In genomic region chr19:43762410-43762809, GRCm38 (mm10) we compare ENCODE assay signal across 33 mouse cellular contexts. TPM values are rescaled to one million over a fixed set of nuclear protein-coding genes. Genes with fewer than 3 reads are reported as not detected.
"Had no signal": no experiment of that assay in that cellular context is flagged by ENCODE, and none has a peak within 500 bp of the region (broad histone marks: within the 10 kb centered on the region; RNA-seq: fewer than 3 reads in every experiment).

No protein-coding gene starts in this region.

- H3K4me3 ChIP-seq: limb, embryonic 10.5 days; limb, embryonic 12.5 days; limb, embryonic 13.5 days; limb, embryonic 15.5 days; liver, embryonic 12.5 days; liver, embryonic 13.5 days; liver, embryonic 15.5 days; lung, embryonic 15.5 days; megakaryocyte, embryonic 14.5 days; midbrain, embryonic 10.5 days; midbrain, embryonic 12.5 days; midbrain, embryonic 13.5 days; midbrain, embryonic 15.5 days; myocyte; neural tube, embryonic 12.5 days had no signal

- H3K27ac ChIP-seq: limb, embryonic 10.5 days; limb, embryonic 12.5 days; limb, embryonic 13.5 days; limb, embryonic 15.5 days; liver, embryonic 12.5 days; liver, embryonic 13.5 days; liver, embryonic 14.5 days; liver, embryonic 15.5 days; lung, embryonic 15.5 days; macrophage; midbrain, embryonic 10.5 days; midbrain, embryonic 12.5 days; midbrain, embryonic 13.5 days; midbrain, embryonic 15.5 days; neural tube, embryonic 12.5 days had no signal

- H3K9me3 ChIP-seq: limb, embryonic 10.5 days; limb, embryonic 12.5 days; limb, embryonic 13.5 days; limb, embryonic 15.5 days; liver, embryonic 12.5 days; liver, embryonic 13.5 days; liver, embryonic 15.5 days; lung, embryonic 15.5 days; megakaryocyte, embryonic 14.5 days; midbrain, embryonic 10.5 days; midbrain, embryonic 12.5 days; midbrain, embryonic 13.5 days; midbrain, embryonic 15.5 days; neural tube, embryonic 12.5 days had no signal

- H3K9ac ChIP-seq: limb, embryonic 12.5 days; limb, embryonic 13.5 days; limb, embryonic 15.5 days; liver, embryonic 12.5 days; liver, embryonic 13.5 days; liver, embryonic 14.5 days; liver, embryonic 15.5 days; liver, postnatal 0 days; lung, embryonic 14.5 days; lung, embryonic 15.5 days; midbrain, embryonic 12.5 days; midbrain, embryonic 13.5 days; midbrain, embryonic 15.5 days; neural tube, embryonic 12.5 days had no signal

- H3K4me1 ChIP-seq: limb, embryonic 10.5 days; limb, embryonic 12.5 days; limb, embryonic 13.5 days; limb, embryonic 15.5 days; liver, embryonic 12.5 days; liver, embryonic 13.5 days; lung, embryonic 15.5 days; midbrain, embryonic 10.5 days; midbrain, embryonic 12.5 days; midbrain, embryonic 13.5 days; midbrain, embryonic 15.5 days; neural tube, embryonic 12.5 days had no signal

- DNase-seq: left cerebral cortex, postnatal 4 days; liver; liver, embryonic 13.5 days; liver, postnatal 0 days; lung, adult 18-20 months; lung, adult 2 months; lung, embryonic 14.5 days; lung, postnatal 10 days; lung, postnatal 14 days; lung, postnatal 36 days; lung, postnatal 4 days; midbrain, embryonic 14.5 days had no signal

- H3K36me3 ChIP-seq: limb, embryonic 10.5 days; limb, embryonic 12.5 days; limb, embryonic 13.5 days; limb, embryonic 15.5 days; lung, embryonic 15.5 days; midbrain, embryonic 10.5 days; midbrain, embryonic 12.5 days; midbrain, embryonic 13.5 days; midbrain, embryonic 15.5 days; neural tube, embryonic 12.5 days had no signal

- H3K4me2 ChIP-seq: limb, embryonic 12.5 days; limb, embryonic 13.5 days; limb, embryonic 15.5 days; liver, embryonic 11.5 days; liver, embryonic 12.5 days; liver, embryonic 13.5 days; liver, embryonic 15.5 days; lung, embryonic 14.5 days; lung, embryonic 15.5 days; midbrain, embryonic 11.5 days; midbrain, embryonic 12.5 days; midbrain, embryonic 13.5 days; midbrain, embryonic 15.5 days; neural tube, embryonic 12.5 days had no signal

- H3K27me3 ChIP-seq: limb, embryonic 12.5 days; limb, embryonic 13.5 days; limb, embryonic 15.5 days; liver, embryonic 12.5 days; liver, embryonic 13.5 days; liver, embryonic 15.5 days; lung, embryonic 15.5 days; megakaryocyte, embryonic 14.5 days; midbrain, embryonic 12.5 days; midbrain, embryonic 13.5 days; midbrain, embryonic 15.5 days; neural tube, embryonic 12.5 days had no signal

RNA-seq across cellular contexts. Expression of gene Abcc2, which starts 19.6 kb away (rescaled TPM):
- total RNA-seq: left cerebral cortex, postnatal 36 days; megakaryocyte-erythroid progenitor cell, adult 5-6 weeks had no signal
- polyA plus RNA-seq: limb, embryonic 12.5 days; lung, embryonic 14.5 days; lung, embryonic 16.5 days; midbrain, embryonic 11.5 days; midbrain, embryonic 12.5 days; midbrain, embryonic 14.5 days; myocyte had no signal
